Mouse (Mus musculus): Measurements from ENCODE around the gene T.
"Not testable (repeated sequence)": the region's sequence is repeated elsewhere in the genome, so short reads cannot be mapped to it uniquely, and the experiment has no call there.

Gene T

GRCm38 (mm10) chr17:8433978-8434960 lies at the start of gene T:
Gene T (plus strand): TSS chr17:8434423.
- DNase-seq (ENCODE audit: extremely low spot score) = peak; percentile 41

GRCm38 (mm10) chr17:8385441-8385840 lies 48.8 kb upstream of the T start:
- DNase-seq (ENCODE audit: extremely low spot score) = no peak

GRCm38 (mm10) chr17:8388463-8388862 lies 45.8 kb upstream of the T start:
- DNase-seq (ENCODE audit: extremely low spot score) = no peak

GRCm38 (mm10) chr17:8388990-8389789 lies 45.0 kb upstream of the T start:
- DNase-seq (ENCODE audit: extremely low spot score) = no peak

GRCm38 (mm10) chr17:8389790-8390095 lies 44.5 kb upstream of the T start:
- DNase-seq (ENCODE audit: extremely low spot score) = no peak

GRCm38 (mm10) chr17:8390487-8390886 lies 43.7 kb upstream of the T start:
- no peak for DNase-seq (ENCODE audit: extremely low spot score)

- no peak for DNase-seq (ENCODE audit: extremely low spot score)
Measured at GRCm38 (mm10) chr17:8396371-8396770, 37.9 kb upstream of the T start.

GRCm38 (mm10) chr17:8397946-8398345 lies 36.3 kb upstream of the T start:
- no peak for DNase-seq (ENCODE audit: extremely low spot score)

- DNase-seq (ENCODE audit: extremely low spot score) = not testable (repeated sequence)
Measured at GRCm38 (mm10) chr17:8403932-8404331, 30.3 kb upstream of the T start.

- DNase-seq (ENCODE audit: extremely low spot score) = no peak
Measured at GRCm38 (mm10) chr17:8406285-8406684, 27.9 kb upstream of the T start.

GRCm38 (mm10) chr17:8408002-8408401 lies 26.2 kb upstream of the T start:
- not testable (repeated sequence) for DNase-seq (ENCODE audit: extremely low spot score)

GRCm38 (mm10) chr17:8408589-8409295 lies 25.5 kb upstream of the T start:
- DNase-seq (ENCODE audit: extremely low spot score) = peak; percentile 55

- no peak for DNase-seq (ENCODE audit: extremely low spot score)
Measured at GRCm38 (mm10) chr17:8410330-8410729, 23.9 kb upstream of the T start.

GRCm38 (mm10) chr17:8413656-8414055 lies 20.6 kb upstream of the T start:
- DNase-seq (ENCODE audit: extremely low spot score) = no peak

- no peak for DNase-seq (ENCODE audit: extremely low spot score)
Measured at GRCm38 (mm10) chr17:8415533-8415932, 18.7 kb upstream of the T start.

- DNase-seq (ENCODE audit: extremely low spot score) = no peak
Measured at GRCm38 (mm10) chr17:8416865-8417264, 17.4 kb upstream of the T start.

- DNase-seq (ENCODE audit: extremely low spot score) = no peak
Measured at GRCm38 (mm10) chr17:8420739-8421138, 13.5 kb upstream of the T start.

- DNase-seq (ENCODE audit: extremely low spot score) = no peak
Measured at GRCm38 (mm10) chr17:8421517-8421916, 12.7 kb upstream of the T start.

GRCm38 (mm10) chr17:8423283-8423682 lies 10.9 kb upstream of the T start:
- DNase-seq (ENCODE audit: extremely low spot score) = peak; percentile 38

- DNase-seq (ENCODE audit: extremely low spot score) = no peak
Measured at GRCm38 (mm10) chr17:8429436-8429835, 4.8 kb upstream of the T start.

- peak; percentile 63 for DNase-seq (ENCODE audit: extremely low spot score)
Measured at GRCm38 (mm10) chr17:8429896-8430295, 4.3 kb upstream of the T start.

- DNase-seq (ENCODE audit: extremely low spot score) = no peak
Measured at GRCm38 (mm10) chr17:8432179-8432800, 1.9 kb upstream of the T start.

All from embryo, embryonic 9.5 days (tissue).